Mouse (Mus musculus) heart, postnatal 10 days (tissue): ENCODE data around the gene Cap2. TPM values are rescaled to one million over a fixed set of nuclear protein-coding genes. Genes with fewer than 3 reads are reported as not detected.

Source experiments
- DNase-seq, 2 experiments: peaks; one replicate each; pipeline ENCODE4 v3.0.0; 2021
- intact Hi-C: fragments of 180-260 bp; cut with DNase I; formaldehyde crosslinking; loops from one replicate; pipeline ENCODE4 v1.15.1; 2025
- total RNA-seq, 2 experiments: library from RNA; stranded (reverse); gene quantifications; 2 replicates each; pipeline ENCODE4 v1.2.3; 2021

Gene Cap2
- total RNA-seq, 2 experiments from 2014 or later, result 127 to 146 TPM

- DNase-seq, result no peak
- intact Hi-C loops, result no loop called here
These were observed 23.9 kb downstream of the Cap2 start for GRCm38 (mm10) chr13:46525295-46526255.

GRCm38 (mm10) chr13:46526645-46527044 is 25.0 kb downstream of the Cap2 start:
- DNase-seq, result no peak
- intact Hi-C loops, result no loop called here

DNA sequence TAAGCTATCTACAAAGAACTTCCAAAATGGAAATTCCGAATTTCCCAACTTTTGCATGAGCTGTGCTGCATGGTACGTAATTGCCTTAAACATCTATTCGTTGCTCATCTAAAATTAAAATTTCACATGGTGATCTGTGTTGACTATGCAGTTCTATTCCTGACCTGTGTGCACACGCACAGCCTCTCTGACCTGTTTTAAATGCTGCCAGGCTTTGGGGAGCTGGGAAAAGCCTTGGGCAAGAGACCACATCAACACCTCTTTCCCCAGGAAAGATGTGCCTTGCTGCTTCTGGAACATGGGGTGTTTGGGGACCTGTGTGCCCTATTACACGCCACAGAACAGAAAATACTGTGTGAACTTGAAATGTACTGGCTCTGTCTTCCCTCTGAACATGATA is 25.7 kb downstream of the Cap2 start:
- no peak for DNase-seq
- intact Hi-C loops, result no loop called here

- no peak for DNase-seq
- intact Hi-C loops, result no loop called here
These were observed 27.4 kb downstream of the Cap2 start for GRCm38 (mm10) chr13:46529037-46529436.

DNA sequence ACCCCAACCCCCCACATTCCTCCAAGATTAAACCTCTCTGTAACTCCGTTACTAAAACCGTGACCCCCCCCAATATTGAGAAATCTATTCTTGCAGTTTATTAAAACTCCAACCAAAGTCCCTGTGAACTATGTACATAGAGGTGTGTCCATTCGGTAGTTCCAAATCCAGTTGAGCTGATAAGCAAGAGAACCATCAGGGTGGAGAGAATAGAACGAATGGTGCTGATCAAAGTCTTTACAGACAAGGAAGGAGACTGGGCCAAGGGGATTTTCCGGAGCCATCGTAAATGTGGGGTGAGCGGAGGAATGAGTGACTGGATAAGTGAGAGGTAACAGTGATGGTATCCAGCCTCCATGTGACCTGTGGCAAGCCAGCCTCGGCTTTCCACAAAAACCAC is 28.9 kb downstream of the Cap2 start:
- DNase-seq, result no peak
- intact Hi-C loops, result no loop called here

DNA sequence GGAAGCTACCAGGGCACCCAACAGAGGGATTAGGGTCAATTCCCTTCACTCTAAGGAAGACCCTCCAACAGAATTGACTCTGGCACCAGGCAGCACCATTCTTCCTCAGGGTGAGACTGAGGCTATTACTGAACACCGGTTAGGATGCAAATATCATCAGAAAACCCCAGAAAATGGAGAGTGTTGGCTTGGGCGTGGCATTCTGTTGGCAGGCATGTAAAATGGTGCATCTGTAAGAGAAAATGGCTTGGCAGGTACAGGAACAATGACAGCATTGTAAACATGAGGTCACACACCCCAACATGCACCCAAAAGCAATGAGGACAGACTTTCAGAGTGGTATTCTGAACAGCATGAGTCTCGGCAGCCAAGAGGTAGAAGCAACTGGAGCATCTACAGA is 30.0 kb downstream of the Cap2 start:
- intact Hi-C loops, result no loop called here
- DNase-seq, result no peak

GRCm38 (mm10) chr13:46532276-46532675 is 30.6 kb downstream of the Cap2 start:
- intact Hi-C loops, result no loop called here
- DNase-seq, result no peak

DNA sequence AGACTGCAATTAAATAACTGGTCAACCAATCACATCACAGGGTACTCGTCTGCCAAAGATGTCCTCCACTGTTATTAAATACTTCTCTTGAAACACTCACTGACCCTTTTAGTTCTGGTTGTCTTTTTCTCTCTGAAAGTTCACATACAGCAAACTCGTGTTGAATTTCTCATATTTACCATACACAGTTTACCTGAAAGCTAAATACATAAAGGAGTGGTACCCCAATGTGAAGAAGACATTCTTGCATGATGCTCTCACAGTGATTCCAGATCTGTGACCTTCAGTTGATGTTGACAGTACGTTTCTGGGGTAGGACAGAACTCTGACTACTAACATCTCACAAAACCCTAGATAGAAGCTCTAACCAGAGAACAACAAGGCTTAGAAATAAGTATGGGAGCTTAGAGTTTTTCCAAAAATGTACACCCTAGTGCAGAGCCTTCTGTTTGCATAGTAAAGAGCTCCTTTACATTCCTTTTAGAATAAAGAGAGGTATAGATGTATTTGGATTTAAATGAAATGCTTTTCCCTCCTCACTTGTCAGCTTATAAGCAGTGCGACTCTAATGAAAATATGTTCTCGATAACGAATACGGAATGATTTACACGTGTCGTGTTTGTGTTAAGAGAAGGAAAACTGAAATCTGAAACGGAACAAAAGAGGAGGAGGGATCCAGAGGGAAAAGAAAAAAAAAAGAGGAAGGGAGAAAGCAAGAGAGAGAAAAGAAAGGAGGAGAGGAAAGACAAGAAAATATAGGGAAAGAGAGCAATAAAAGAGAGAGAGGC is 31.9 kb downstream of the Cap2 start:
- DNase-seq, result no peak
- intact Hi-C loops, result no loop called here

DNA sequence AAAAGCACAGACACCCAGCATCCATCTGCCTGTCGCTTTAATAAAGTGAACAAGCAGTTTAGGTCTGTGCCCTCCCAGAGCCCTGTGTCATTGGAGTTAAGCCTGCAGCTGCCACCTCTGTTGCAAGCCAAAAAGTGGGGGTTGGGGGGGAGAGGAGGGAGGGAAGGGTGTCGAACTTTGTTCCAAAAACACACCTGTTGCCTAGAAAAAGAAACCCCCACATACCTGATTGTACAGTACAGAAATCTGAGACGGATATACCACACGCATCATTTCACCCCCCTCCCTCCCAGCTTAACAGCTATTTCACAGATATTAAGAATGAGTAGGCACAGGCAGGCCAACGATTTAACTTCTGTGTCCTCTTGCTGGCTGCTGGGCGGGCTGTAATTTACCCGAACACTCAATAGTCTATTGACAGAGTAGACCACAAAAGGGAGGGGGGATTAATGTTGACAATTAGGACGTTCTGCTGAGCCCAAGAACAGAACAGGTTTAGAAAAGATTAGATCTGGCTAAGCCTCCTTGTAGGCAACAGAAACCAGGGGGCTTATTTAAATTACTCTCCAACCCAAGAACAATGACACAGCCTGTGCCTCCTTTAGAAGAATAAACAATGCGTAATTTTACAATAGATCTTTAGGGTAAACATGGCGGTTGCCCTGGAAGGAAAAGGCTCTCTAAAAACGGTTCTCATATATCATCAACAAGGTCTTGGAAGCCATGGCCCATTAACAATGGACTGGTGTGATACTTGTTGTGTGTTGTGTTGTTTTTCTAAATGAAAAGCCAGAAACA is 32.7 kb downstream of the Cap2 start:
- peak; percentile 32 to 47 for DNase-seq
- intact Hi-C loops, result no loop called here

DNA sequence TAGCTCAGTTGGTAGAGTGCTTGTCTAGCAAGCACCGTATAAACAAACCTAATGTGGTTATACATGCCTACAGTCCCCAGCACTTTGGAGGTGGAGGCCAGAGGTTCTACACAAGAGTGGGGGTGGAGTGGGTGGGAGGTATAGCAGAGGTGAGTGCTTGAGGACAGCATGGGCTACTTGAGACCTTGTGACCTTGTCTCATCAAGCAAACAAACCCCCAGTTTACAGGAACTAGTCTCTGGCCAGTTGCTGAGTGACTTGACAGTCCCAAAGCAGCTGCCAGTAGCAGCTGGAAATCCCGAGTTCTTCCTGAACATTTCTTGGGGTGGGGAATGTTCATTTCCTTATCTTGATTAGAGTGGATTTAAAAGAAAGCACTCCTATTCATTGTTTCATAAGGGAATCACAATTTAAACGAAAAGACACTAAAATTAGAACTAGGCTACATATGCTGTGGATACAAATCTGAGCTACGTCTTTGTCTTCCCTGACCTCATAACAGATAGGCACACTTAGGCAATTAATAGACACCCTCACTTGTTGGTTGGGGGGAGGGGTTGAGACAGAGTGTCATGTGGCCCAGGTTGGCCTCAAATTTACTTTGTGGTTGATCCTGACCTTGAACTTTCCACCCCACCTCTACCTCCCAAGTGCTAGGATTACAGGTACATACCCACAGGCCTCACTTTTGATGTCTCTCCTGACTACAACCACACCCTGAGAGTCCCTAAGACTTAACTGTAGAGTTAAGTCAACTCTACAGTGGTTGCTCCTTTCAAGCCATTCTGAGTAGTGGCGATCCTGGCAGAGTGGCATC is 33.5 kb downstream of the Cap2 start:
- DNase-seq, result no peak
- intact Hi-C loops, result no loop called here

- DNase-seq, result no peak
- intact Hi-C loops, result no loop called here
These were observed 37.6 kb downstream of the Cap2 start for GRCm38 (mm10) chr13:46539284-46539683.

DNA sequence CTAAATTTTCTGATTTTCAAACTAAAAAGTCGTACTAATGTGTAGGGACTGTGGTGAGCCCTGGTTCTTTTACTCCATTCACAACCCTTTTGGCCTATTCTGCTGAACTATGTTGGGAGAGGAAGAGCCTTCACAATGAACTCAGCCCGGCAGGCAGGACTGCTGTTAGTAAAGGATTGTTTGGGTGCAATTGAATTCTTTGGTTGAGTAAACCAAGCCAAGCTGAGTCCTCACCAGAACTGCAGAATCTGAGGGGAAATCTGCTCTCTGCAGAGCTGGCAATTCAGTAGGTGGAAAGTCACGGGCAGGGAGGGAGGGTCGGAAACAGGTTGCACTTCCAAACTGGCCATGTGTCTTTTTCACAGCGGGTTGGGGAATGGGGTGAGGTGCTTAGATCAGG is 39.3 kb downstream of the Cap2 start:
- DNase-seq, result no peak
- intact Hi-C loops, result no loop called here

DNA sequence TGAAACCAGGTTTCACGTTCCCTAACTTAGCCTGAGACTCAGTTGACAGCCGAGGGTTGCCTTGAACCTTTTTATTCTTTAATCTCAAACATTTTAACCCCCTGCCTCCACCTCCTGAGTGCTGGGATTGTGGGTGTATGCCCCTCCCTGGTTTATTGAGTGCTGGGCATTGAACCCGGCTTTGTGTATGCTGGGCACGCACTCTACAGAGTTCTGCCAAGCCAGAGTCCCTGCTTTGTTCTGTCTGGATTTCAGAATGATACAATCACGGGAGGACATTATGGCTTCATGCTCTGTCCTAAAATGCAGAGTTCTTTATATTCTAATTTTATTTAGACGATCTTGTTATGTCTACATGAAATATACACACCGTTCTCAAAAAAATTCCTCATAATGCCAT is 41.1 kb downstream of the Cap2 start:
- DNase-seq, result no peak
- intact Hi-C loops, result no loop called here

DNA sequence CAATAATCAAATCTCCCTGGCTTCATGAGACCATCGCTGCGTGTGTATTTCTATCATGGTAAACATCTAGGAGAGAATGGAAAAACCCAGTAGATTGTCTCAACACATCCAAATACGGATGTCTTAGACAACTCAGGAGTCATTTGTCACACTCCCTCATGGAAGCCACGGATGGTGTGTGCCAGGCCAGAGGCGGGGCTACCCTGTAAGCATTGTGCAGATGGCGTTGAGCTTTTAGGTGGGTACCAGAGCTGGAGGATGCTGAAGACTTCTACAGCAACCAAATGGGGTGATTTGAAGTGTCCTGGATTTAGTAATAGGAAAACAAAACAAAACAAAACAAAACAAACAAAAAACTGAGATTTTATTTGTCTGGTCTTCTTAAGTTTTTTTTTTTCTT is 43.0 kb downstream of the Cap2 start:
- intact Hi-C loops, result no loop called here
- DNase-seq, result no peak

- no peak for DNase-seq
- intact Hi-C loops, result no loop called here
These were observed 43.4 kb downstream of the Cap2 start for GRCm38 (mm10) chr13:46545081-46545480.

GRCm38 (mm10) chr13:46546846-46547245 is 45.2 kb downstream of the Cap2 start:
- intact Hi-C loops, result no loop called here
- no peak for DNase-seq

DNA sequence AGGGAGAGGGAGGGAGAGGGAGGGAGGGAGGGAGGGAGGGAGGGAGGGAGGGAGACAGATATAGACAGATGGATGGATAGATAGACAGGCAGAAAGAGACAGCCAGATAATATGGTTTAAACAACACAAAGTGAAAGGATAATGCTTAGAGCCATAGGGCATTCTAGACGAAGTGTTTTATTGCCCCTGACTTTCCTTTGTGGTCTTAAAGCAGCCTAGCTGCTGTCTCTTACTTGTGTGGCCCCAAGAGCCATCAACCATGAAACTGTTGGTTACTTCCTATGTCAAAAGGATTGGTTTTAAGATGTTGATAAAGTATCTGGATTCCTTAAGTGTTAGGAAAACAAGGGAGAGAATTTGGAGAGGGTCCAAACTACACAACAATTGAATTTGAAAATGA is 45.6 kb downstream of the Cap2 start:
- no peak for DNase-seq
- intact Hi-C loops, result no loop called here

DNA sequence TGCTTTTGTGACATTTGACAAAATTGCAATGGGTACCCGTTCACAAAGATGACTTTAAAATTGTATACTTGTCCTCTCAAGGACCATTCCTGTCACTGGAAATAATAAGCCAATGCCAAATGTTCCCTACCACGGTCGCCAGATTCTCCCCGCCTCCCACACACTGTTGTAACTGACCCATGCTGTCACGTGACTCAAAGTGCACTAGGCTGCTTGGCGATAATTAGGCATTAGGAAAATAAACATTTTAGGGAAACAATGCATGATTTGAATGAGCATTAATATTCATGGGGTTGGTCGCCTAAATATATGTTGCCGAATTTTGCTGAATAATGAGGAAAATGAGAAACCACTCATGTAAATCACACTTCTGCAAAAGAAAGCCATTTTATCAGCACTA is 46.5 kb downstream of the Cap2 start:
- DNase-seq, result no peak
- intact Hi-C loops, result no loop called here

DNA sequence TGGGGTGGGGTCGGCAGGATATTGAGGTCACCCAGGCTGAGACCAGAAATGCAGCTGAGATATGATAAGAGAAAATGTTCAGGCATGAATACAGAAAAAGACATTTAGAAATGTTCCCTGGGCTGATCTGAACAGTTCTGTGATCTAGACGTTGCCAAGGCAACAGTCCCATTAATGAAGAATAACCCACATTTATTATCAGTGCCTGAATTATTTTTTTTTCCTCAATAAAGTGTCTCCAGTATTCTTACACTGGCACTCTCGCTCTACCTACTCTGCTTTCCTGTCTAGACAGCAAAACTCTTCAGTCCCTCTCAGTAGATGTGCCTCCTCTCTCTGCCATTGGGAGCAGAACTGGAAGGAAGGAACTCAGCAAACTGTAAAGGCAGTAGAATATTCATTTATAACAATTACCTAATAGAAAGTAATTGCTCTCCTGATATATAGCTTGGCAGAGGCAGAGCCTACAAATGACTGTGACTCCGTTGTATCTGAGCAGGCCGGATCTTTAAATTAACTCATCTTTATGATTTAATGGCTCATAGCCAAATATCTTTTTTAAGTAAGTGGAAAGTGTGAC is 47.0 kb downstream of the Cap2 start:
- intact Hi-C loops, result no loop called here
- DNase-seq, result no peak

- intact Hi-C loops, result no loop called here
- no peak for DNase-seq
These were observed 49.0 kb downstream of the Cap2 start for GRCm38 (mm10) chr13:46550627-46551026.
